Mouse (Mus musculus) heart, adult 9 months (tissue): ENCODE measurements at regions not wholly inside any gene's neighbourhood (a gene's known extent, or its start where the extent isn't known, plus 50 kb on each side); places are given as distances from the start of the nearest gene placed in this dataset.

ENCODE experiments used
- DNase-seq, 2 experiments: peaks; one replicate each; pipeline ENCODE4 v3.0.0; 2022; ENCODE audit warnings: low spot score in 2 of 2

DNA sequence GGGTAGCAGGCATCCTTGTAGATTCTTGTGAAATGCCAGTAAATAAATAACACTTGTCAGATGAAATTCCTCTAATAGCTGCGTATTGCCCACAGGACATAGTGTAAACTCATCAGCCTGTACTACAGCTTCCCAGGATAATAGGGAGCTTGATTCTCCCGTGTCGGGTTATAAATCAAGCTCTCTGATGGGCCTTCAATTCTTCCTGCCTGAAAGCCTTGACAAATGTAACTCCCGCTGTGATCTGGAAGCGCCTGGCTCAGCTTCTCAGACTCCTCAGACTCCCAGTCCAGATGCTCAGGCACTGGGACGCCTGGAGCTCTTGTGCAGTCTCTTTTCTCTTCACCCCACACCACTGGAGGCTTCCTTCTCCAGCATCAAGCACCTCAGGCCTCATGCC, 151.3 kb downstream of the Fam76b start:
- no peak for DNase-seq

DNA sequence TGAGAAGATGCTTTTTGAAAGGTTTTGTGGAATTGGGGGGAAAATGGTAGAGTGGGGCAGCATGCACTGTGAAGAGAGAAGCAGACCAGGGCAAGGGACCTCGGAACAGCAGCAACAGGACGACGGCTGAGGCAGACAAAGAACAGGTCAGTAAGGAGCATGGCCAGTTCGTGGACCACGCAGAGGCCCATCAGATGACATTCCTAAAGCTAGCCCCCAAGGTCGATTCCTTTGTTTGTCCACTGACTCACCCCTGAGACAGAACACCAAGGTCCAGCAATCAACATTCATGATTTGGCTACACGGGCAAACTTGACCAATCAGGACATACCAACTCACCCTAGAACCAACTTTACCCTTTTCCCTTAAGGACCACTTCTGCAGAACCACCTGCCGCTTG, 160.0 kb downstream of the Fam76b start:
- DNase-seq: no peak

GRCm38 (mm10) chr9:13988901-13989300, 161.4 kb downstream of the Fam76b start:
- no peak for DNase-seq

DNA sequence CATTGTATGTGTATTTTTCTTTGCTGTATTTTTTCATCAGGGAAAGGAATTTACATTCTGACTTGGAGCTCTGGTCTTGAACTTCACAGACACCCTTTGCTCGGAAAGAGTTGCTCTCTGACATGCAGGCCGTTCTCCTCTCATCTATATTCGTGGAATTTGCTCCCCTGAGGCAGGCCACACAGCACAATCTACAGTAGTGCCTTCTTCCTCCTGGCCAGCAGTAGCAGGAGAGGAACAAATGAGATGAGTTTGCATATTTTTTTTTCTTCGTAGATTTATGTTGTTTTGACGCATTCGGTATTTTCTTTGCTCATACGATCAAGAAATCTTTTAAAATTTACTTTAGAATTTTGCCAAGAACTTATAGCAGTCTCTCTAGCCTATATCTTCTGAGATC, 163.4 kb downstream of the Fam76b start:
- DNase-seq: no peak

- DNase-seq: no peak
Observed at GRCm38 (mm10) chr9:13992728-13993127, 165.2 kb downstream of the Fam76b start.

DNA sequence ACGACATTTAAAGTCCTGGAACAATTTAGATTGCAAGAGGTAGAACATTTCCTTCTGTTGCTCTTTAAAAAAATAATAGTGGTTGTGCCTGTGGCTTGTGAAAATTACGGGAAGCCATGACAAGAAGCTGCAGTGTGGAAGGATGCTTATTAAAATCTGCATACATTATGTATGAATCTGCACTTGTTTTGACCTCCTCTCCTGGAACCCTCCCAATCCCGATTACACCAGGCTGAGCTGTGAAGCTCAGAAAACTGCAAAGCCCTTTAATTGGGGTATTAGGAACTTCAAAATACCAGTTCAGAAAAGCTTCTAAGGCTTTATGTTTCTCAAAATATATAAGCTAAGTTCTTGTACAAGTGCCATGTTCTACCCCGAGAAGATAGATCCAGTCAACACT, 171.8 kb downstream of the Fam76b start:
- DNase-seq: no peak

DNA sequence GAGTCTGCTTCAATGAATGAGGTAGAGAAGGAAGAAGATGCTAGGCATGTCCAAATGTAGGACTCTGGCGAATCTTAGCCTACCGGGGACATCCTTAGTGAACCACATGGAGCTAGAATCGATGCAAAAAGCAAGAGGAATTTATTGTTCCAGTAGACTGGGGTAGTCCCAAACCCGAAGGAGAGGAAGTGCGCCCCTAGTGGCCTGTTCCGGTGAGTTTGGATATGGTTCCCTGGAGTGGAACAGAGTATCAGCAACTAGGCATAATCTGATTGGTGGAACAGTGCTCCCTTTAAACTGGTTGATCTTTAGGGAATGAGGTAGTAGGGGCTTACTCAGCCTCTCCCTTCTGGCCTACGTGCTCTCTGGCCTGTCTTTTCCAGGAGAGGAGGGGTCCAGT, 174.0 kb downstream of the Fam76b start:
- DNase-seq: no peak

DNA sequence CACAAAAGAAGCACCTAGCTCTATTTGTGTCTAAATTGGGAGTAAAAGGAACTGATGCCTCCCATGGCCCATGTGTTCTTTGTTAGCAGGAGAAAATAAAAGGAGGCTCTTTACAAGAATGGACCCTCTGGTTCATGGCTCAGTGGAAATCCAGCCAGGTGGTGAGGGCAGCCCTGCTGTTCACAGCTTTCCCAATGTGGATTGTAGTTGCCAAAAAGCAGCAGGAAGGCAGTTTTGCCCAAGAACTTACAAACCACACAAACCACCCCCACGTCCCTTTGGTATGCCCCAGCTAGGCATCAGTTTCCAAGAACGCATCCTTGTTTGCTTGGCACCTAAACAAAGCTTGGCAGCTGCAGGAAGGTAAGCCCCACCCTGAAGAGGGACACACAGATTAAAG, 174.7 kb downstream of the Fam76b start:
- DNase-seq: no peak

DNA sequence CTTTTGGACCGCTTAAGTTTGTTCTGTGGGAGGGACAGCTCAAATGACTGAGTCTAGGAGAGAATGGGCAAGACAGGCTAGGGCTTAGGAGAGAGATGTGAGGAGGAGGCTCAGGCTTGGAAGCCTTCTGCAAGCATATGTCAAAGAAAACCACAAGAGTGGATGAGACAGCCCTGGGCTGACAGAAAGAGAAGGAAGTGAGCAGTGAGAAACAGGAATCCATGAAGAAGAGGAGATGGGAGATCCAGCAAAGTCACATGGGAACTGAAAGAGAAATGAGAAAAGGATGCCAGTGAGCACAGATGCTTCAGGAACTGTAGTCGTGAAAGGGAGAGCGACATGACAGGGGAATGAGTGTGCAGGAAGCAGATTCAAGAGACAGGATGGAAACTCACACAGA, 175.6 kb downstream of the Fam76b start:
- DNase-seq: no peak

GRCm38 (mm10) chr9:14006233-14006984, 178.9 kb downstream of the Fam76b start:
- DNase-seq: no peak

- DNase-seq: no peak
Observed at GRCm38 (mm10) chr9:14009451-14009850, 181.9 kb downstream of the Fam76b start.

GRCm38 (mm10) chr9:14010261-14010949, 182.9 kb downstream of the Fam76b start:
- no peak for DNase-seq

- DNase-seq: no peak
Observed at GRCm38 (mm10) chr9:14024216-14024615, 196.7 kb downstream of the Fam76b start.

DNA sequence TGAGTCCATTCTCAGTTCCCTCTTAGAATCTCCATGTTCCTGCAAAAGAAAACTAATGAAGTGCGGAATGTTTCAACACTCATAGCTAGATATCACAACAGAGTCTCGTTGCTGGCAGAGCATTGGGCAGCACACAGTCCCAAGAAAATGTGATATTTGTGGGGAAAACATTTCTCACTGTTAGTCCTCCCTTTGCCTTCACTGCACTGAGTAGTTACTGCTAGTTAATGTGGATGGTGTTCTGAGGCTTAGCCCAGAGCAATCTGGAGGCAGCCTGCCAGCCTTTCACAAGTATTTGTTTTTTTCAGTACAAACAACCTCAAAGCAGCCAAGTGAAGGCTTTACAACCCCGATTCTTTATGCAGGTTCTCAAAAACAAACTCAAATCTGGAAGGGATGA, 197.2 kb downstream of the Fam76b start:
- no peak for DNase-seq

DNA sequence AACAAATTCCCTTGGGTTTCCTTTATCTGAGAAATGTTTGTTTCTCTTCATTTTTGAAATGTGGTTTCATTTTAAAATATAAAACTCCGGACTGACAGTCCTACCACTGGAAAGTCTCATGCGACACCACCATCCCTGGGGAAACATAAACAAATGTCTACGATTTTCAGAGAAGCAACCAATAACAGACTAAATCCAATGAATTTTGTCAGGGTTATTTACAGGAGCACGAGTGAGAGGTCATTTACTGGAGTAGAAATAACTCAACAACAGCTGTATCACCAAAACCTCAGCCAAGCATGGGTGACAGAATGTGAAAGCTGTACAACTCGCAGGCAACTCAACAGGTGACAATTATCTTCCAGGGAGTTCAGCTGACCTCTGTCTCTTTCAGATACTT, 200.5 kb downstream of the Fam76b start:
- DNase-seq: peak in 1 of 2 experiments; percentile 41

DNA sequence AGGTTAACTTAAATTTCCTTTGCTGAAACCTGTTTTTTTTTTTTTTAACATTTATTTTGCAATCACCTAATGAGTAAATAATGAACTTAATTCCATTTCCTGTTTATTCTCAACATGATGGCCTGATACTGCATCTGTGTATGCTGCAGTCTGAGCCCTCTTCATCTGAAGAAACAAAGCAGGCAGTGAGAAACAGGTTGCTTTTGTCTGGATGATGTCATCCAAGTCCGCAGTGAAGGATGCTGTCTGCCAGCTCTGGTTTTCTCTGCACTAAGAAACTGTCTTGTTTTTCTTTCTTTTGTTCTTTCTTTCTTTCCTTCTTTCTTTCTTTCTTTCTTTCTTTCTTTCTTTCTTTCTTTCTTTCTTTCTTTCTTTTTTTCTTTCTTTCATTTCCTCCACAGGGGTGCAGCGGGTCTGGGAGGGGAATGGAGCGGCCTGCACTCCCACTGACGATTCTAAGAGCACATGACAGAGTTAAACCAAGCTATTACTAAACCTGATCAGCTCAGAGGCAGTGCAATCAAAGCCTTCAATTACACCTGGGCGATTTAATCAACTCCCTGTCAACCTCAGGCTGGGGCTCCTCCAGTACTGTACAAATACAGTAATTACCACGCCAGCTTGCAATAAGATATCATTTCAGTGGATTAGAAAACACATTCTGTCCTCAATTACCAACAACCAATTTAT, 204.0 kb downstream of the Fam76b start:
- no peak for DNase-seq

DNA sequence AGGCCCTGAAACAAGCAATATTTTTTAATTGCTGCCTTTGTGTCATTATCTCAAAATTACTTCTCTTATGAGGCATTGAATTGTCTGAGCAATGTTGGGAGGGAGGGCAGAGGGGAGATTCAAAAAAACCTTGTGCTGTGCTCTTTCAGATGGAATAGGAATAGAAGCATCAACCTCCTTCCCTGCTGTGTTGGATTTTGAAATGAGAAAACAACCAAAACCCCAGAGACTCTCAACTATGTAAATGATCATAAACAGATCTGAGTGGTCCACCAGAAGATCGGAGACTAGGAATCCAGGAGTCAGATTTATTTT, 204.5 kb downstream of the Fam76b start:
- DNase-seq: no peak

- DNase-seq: no peak
Observed at GRCm38 (mm10) chr9:14035526-14035925, 208.0 kb downstream of the Fam76b start.

- DNase-seq: no peak
Observed at GRCm38 (mm10) chr9:14041900-14042435, 214.5 kb downstream of the Fam76b start.

- no peak for DNase-seq
Observed at GRCm38 (mm10) chr9:14048224-14048623, 220.7 kb downstream of the Fam76b start.

DNA sequence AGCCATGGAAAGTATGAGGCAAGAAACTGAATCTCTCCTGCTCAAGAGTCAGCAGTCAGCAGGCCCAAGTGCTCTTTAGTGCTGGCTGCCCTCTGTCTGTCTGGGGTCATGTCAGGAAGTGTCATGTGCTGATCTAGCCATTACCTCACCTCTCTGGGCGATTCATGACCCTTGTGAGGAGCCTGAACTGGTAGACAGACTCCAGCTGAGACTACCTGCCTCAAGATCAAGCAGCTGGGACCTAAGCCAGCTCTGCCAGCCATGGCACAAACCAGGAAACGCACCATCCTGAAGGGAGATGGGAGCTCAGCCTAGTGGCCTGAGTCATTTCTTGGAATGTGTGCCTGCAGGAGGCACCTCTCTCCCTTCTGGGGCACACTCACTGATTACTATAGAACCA, 221.2 kb upstream of the Sesn3 start:
- DNase-seq: peak in 1 of 2 experiments; percentile 15

DNA sequence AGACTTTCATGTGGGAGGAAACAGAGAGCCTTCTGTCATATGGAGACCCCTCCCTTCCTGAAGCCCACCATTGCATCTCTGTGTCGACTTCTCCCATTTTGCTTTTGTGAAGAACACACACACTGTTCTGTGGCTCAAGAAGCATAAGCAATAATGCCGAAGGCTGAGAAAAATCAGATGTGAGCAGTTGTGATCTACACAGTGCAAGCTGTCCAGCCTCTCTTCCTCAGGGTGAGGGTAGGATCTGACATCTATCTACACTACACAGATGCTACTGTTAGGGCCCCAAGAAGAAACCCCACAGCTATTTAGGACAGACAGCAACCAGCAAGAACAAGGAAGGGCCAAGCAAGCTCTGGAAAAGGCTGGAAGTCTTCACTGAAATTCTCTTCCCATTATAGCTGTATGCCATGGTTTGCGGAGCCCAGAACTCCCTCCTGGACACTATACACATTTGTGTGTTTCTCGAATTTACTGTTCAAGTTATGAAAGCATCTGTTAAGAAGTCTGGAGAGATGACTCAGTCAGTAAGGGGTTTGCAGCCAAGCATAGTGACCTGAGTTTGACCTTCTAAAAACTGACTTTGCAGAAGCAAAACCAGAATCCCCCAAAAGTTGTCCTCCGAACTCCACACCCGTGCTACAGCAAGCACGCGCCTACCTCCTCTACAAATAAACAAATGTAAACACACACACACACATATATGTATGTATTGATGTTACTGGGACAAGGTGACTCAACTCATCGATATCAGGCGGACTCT, 218.3 kb upstream of the Sesn3 start:
- DNase-seq: no peak
